Comparison of ENCODE assay signal across 23 mouse cellular contexts in the genomic region with DNA sequence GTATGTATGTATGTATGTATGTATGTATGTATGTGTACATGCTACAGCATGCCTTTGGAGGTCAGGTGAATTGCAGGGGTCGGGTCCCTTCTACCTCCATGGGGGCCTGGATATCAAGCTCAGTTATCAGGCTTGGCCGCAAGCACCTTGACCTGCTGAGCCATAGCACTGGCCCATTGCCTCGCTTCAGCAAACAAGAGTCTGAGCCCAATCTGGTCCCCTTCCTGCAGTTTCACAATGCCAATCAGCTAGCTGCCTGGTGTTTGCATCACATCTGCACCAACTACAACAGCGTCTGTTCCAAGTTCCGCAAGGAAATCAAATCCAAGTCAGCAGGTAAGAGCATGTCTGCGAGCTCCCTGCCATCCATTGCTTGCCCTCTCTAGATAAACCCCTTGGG.
"Had no signal": no experiment of that assay in that cellular context is flagged by ENCODE, and none has a peak within 500 bp of the region (broad histone marks: within the 10 kb centered on the region; RNA-seq: fewer than 3 reads in every experiment).

No protein-coding gene starts in this region.

- H3K9ac ChIP-seq: heart, embryonic 13.5 days; heart, embryonic 15.5 days; hindbrain, embryonic 12.5 days; hindbrain, embryonic 14.5 days; intestine, embryonic 15.5 days; limb, embryonic 12.5 days; liver, embryonic 14.5 days had no signal

- H3K4me1 ChIP-seq: hindbrain, embryonic 10.5 days; hindbrain, embryonic 12.5 days; intestine, embryonic 15.5 days; limb, embryonic 10.5 days; limb, embryonic 12.5 days had no signal

- ATAC-seq: hindbrain, embryonic 16.5 days; inflammation-experienced regulatory T-cells, adult 6 months; intestine, embryonic 15.5 days; intestine, postnatal 0 days had no signal

- H3K4me3 ChIP-seq: heart, embryonic 13.5 days; heart, embryonic 15.5 days; hindbrain, embryonic 10.5 days; hindbrain, embryonic 12.5 days; intestine, embryonic 15.5 days; layer of hippocampus, adult 2 months; left cerebral cortex, adult 2 months; limb, embryonic 10.5 days; limb, embryonic 12.5 days had no signal

- H3K27ac ChIP-seq: hindbrain, embryonic 10.5 days; hindbrain, embryonic 12.5 days; hindbrain, embryonic 14.5 days; intestine, embryonic 15.5 days; layer of hippocampus, adult 2 months; left cerebral cortex, adult 2 months; limb, embryonic 10.5 days; limb, embryonic 12.5 days; liver, embryonic 14.5 days had no signal

- H3K27me3 ChIP-seq: heart, embryonic 13.5 days; heart, embryonic 15.5 days; hindbrain, embryonic 12.5 days; intestine, embryonic 15.5 days; limb, embryonic 12.5 days had no signal

- H3K9me3 ChIP-seq: heart, embryonic 13.5 days; heart, embryonic 15.5 days; hindbrain, embryonic 10.5 days; hindbrain, embryonic 12.5 days; intestine, embryonic 15.5 days; limb, embryonic 10.5 days; limb, embryonic 12.5 days had no signal

- DNase-seq: gastrocnemius, postnatal 36 days; heart, adult 18-20 months; heart, postnatal 14 days; heart, postnatal 36 days; kidney, adult 18-20 months; kidney, adult 8-10 months; kidney, postnatal 10 days; kidney, postnatal 4 days had no signal

- H3K4me2 ChIP-seq: heart, embryonic 13.5 days; heart, embryonic 15.5 days; hindbrain, embryonic 12.5 days; hindbrain, embryonic 14.5 days; intestine, embryonic 15.5 days; limb, embryonic 12.5 days; liver, embryonic 11.5 days had no signal
